Mouse (Mus musculus) skeletal muscle tissue, adult 2 months (tissue): Measurements from ENCODE around the gene Glis3.

Source experiments
- DNase-seq: peaks from one replicate; pipeline ENCODE4 v3.0.0-alpha.2; 2012; ENCODE audit warnings: low read depth, low spot score

The Glis3 gene

GRCm38 (mm10) chr19:28534964-28535363 is 144.9 kb downstream of the Glis3 start:
- no peak for DNase-seq

- DNase-seq: no peak
These were observed 146.3 kb downstream of the Glis3 start for GRCm38 (mm10) chr19:28533576-28533975.

GRCm38 (mm10) chr19:28531750-28532149 is 148.1 kb downstream of the Glis3 start:
- no peak for DNase-seq

- DNase-seq: no peak
These were observed 149.0 kb downstream of the Glis3 start for GRCm38 (mm10) chr19:28530846-28531245.

GRCm38 (mm10) chr19:28529006-28529405 is 150.9 kb downstream of the Glis3 start:
- DNase-seq: no peak

GRCm38 (mm10) chr19:28527446-28527845 is 152.4 kb downstream of the Glis3 start:
- no peak for DNase-seq

- DNase-seq: no peak
These were observed 154.5 kb downstream of the Glis3 start for GRCm38 (mm10) chr19:28525331-28525730.

GRCm38 (mm10) chr19:28522289-28522688 is 157.6 kb downstream of the Glis3 start:
- no peak for DNase-seq

GRCm38 (mm10) chr19:28520761-28521181 is 159.1 kb downstream of the Glis3 start:
- DNase-seq: no peak

- no peak for DNase-seq
These were observed 159.6 kb downstream of the Glis3 start for GRCm38 (mm10) chr19:28520128-28520745.

- no peak for DNase-seq
These were observed 160.6 kb downstream of the Glis3 start for GRCm38 (mm10) chr19:28519296-28519695.

- no peak for DNase-seq
These were observed 161.0 kb downstream of the Glis3 start for GRCm38 (mm10) chr19:28518846-28519245.

- no peak for DNase-seq
These were observed 161.6 kb downstream of the Glis3 start for GRCm38 (mm10) chr19:28518266-28518665.

GRCm38 (mm10) chr19:28517464-28518080 is 162.3 kb downstream of the Glis3 start:
- DNase-seq: no peak

GRCm38 (mm10) chr19:28516487-28516886 is 163.4 kb downstream of the Glis3 start:
- DNase-seq: no peak

- no peak for DNase-seq
These were observed 167.4 kb downstream of the Glis3 start for GRCm38 (mm10) chr19:28512475-28512874.

- no peak for DNase-seq
These were observed 168.0 kb downstream of the Glis3 start for GRCm38 (mm10) chr19:28511910-28512309.

- no peak for DNase-seq
These were observed 174.5 kb downstream of the Glis3 start for GRCm38 (mm10) chr19:28505376-28505775.

- DNase-seq: no peak
These were observed 176.9 kb downstream of the Glis3 start for GRCm38 (mm10) chr19:28503011-28503410.

- no peak for DNase-seq
These were observed 178.9 kb downstream of the Glis3 start for GRCm38 (mm10) chr19:28500975-28501374.

GRCm38 (mm10) chr19:28500505-28500904 is 179.4 kb downstream of the Glis3 start:
- DNase-seq: no peak

GRCm38 (mm10) chr19:28499786-28500185 is 180.1 kb downstream of the Glis3 start:
- no peak for DNase-seq

GRCm38 (mm10) chr19:28495926-28496325 is 184.0 kb downstream of the Glis3 start:
- no peak for DNase-seq
